Mouse (Mus musculus): ENCODE data around the gene Rragc. TPM values are rescaled to one million over a fixed set of nuclear protein-coding genes. Genes with fewer than 3 reads are reported as not detected.

Rragc gene
- polyA plus RNA-seq, 1 experiment from 2014 or later, result 34.1 TPM

DNA sequence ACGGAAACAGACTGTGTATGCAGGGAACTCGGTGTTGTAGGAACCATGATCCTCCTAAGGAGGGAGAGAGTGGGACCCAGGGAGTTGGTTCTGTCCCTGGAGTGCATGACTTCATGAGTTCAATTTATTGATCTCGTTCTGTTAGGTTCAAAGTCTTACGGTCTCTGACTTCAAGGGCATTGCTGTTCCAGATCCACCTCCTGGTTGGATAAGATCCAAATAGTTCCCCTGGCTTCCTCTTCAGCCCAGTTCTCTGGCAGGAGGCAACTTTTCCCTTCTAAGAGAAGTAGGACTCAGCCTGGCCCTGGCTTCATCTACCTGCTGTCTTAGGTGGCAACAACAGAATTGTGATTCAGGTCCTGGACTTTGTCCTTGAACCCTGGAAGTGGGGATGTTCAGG lies 40.6 kb downstream of the Rragc start:
- 73% methylated on average over 4 of the region's 4 CpGs for WGBS

GRCm38 (mm10) chr4:123960955-123961354 lies 43.7 kb downstream of the Rragc start:
- Histone ChIP-seq H3K36me3 (replicated peaks) (no peaks in the 10 kb centered on the region), H3K27ac (replicated peaks) (no peak overlapping the region), H3K27me3 (replicated peaks; ENCODE audit: low read depth, poor library complexity, severe bottlenecking) (peaks cover 63% of the 10 kb centered on the region), H3K9me3 (no peaks in the 10 kb centered on the region), H3K4me1 (peaks cover 21% of the 10 kb centered on the region), H3K4me3 (no peak overlapping the region)
- WGBS, result 72% methylated on average over 4 of the region's 4 CpGs
- no peak for DNase-seq (ENCODE audit: low spot score)

More for the DNA sequence above, 40.6 kb downstream of the Rragc start:
- Histone ChIP-seq H3K9me3 (no peaks in the 10 kb centered on the region), H3K4me3 (no peak overlapping the region), H3K27ac (replicated peaks) (no peak overlapping the region), H3K27me3 (replicated peaks; ENCODE audit: low read depth, poor library complexity, severe bottlenecking) (peaks cover 63% of the 10 kb centered on the region), H3K4me1 (peaks cover 21% of the 10 kb centered on the region), H3K36me3 (replicated peaks) (no peaks in the 10 kb centered on the region)
- DNase-seq (ENCODE audit: low spot score), result no peak

DNA sequence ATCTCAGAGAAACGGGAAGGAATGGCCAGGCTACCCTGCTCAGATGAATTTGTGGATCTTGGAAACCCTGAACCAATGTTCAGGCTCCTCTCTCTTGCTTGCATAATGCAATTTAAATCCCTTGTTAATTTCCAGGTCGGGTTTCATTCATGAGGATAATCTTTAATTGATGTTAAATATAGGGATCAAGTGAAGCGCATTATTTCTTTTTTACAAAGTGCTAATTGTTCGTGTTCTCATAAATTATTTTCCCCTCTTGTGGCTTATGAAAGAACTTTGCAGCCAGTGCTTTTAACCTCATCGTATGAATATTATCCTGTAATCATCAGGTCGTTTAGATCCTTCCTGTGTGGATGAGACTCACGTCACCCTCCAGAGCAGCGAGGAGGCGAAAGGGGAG lies 45.5 kb downstream of the Rragc start:
- no peak for DNase-seq (ENCODE audit: low spot score)
- Histone ChIP-seq H3K27me3 (replicated peaks; ENCODE audit: low read depth, poor library complexity, severe bottlenecking) (peaks cover 55% of the 10 kb centered on the region), H3K36me3 (replicated peaks) (no peaks in the 10 kb centered on the region), H3K4me1 (peaks cover 10% of the 10 kb centered on the region), H3K27ac (replicated peaks) (no peak overlapping the region), H3K9me3 (no peaks in the 10 kb centered on the region), H3K4me3 (no peak overlapping the region)
- 68% methylated on average over 9 of the region's 9 CpGs for WGBS

DNA sequence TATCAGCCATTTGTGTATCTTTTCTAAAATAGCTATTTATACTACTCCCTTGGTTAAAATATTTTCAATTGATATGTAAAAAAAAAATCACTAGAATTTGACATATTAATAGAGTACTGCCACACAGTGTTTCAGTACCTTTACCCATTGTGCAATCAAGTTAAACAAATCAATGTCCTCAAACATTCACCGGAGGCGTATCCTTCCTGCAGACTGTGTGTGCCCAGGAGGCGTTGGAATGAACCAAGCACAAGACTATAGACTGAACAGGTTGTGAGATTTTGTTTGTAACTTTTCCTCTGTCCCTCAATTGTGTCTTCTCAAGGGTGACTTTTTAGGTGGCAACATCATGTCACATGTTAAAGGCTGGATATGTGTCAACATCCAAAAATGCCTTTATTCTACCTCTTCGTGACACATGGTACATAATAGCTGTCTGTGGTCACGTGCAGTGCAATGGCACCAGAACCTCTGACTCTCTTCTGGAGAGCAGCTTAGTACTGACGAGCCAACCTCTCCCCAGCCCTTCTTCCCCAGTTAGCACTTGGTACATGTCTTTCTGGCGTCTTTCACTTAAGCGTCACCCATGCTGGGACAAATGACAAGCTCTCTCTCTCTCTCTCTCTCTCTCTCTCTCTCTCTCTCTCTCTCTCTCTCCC lies 51.5 kb downstream of the Rragc start:
- no peak for DNase-seq (ENCODE audit: low spot score)
- no peaks in the 10 kb centered on the region for H3K36me3 ChIP-seq (replicated peaks)
- peaks cover 45% of the 10 kb centered on the region for H3K27me3 ChIP-seq (replicated peaks; ENCODE audit: low read depth, poor library complexity, severe bottlenecking)
- no peak overlapping the region for H3K27ac ChIP-seq (replicated peaks)
- peaks cover 16% of the 10 kb centered on the region for H3K4me1 ChIP-seq
- 88% methylated on average over 8 of the region's 8 CpGs for WGBS
- no peaks in the 10 kb centered on the region for H3K9me3 ChIP-seq
- no peak overlapping the region for H3K4me3 ChIP-seq

GRCm38 (mm10) chr4:123969458-123969857 lies 52.2 kb downstream of the Rragc start:
- 81% methylated on average over 7 of the region's 7 CpGs for WGBS
- no peaks in the 10 kb centered on the region for H3K36me3 ChIP-seq (replicated peaks)
- peaks cover 16% of the 10 kb centered on the region for H3K4me1 ChIP-seq
- DNase-seq (ENCODE audit: low spot score), result no peak
- H3K4me3 ChIP-seq, result no peak overlapping the region
- H3K9me3 ChIP-seq, result no peaks in the 10 kb centered on the region
- H3K27ac ChIP-seq (replicated peaks), result no peak overlapping the region
- H3K27me3 ChIP-seq (replicated peaks; ENCODE audit: low read depth, poor library complexity, severe bottlenecking), result peaks cover 50% of the 10 kb centered on the region

DNA sequence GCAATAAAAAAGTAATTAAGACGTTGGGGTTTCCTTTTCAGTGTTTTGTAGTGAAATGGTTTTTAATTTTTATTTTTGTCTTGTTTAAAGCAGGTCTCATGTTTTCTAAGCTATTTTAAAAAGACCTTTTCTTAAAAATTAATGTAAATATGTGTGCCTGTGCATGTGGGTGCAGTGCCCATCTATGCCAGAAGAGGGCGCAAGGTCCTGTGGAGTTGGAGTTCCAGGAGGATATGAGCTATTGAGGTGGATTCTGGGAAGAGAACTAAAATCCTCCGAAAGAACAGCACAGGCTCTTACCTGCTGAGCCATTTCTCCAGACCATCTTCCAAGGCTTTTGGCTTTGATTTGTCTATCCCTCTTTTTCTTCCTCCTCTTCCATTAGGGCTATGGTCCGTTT lies 53.8 kb downstream of the Rragc start:
- peak; percentile 42 for DNase-seq (ENCODE audit: low spot score)
- 85% methylated on average over 4 of the region's 4 CpGs for WGBS

DNA sequence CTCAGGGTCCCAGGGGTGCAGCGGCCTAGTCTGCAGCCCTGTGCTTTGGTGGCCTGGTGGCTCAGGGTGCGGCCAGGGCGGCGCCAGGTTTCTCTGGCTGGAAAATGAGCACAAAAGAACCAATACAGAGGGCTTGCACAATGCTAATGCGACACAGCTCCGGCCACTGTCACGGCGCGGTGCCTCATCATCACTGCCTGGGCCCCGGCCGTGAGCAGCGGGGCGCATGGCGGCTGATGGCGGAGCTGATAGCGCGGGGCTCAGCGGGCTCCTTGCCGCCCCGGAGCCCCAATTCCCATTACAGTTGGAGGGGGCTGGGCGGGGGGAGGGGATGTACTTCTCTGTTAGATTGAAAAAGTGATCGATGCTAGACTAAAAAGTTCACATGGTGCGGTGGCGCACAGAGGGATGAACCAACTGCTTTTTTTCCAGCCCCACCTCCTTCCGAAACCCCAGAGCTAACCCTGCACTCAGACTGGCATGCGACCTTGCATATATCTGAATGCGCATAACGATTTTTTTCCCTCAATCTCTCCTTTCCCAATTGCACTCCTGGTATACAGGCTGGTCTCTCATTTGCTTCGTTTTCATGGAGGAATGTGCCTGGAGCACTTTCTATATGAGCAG lies 55.3 kb downstream of the Rragc start:
- DNase-seq (ENCODE audit: low spot score), result peak; percentile 51
- H3K27ac ChIP-seq (replicated peaks), result peak overlapping the region; percentile 80
- WGBS, result 6% methylated on average over 29 of the region's 29 CpGs
- H3K9me3 ChIP-seq, result no peaks in the 10 kb centered on the region
- peaks cover 16% of the 10 kb centered on the region for H3K4me1 ChIP-seq
- no peaks in the 10 kb centered on the region for H3K36me3 ChIP-seq (replicated peaks)
- peaks cover 38% of the 10 kb centered on the region for H3K27me3 ChIP-seq (replicated peaks; ENCODE audit: low read depth, poor library complexity, severe bottlenecking)
- peak overlapping the region; percentile 57 for H3K4me3 ChIP-seq

More for the DNA sequence above, 53.8 kb downstream of the Rragc start:
- Histone ChIP-seq H3K4me1 (peaks cover 16% of the 10 kb centered on the region), H3K36me3 (replicated peaks) (no peaks in the 10 kb centered on the region), H3K4me3 (no peak overlapping the region), H3K9me3 (no peaks in the 10 kb centered on the region), H3K27me3 (replicated peaks; ENCODE audit: low read depth, poor library complexity, severe bottlenecking) (peaks cover 44% of the 10 kb centered on the region), H3K27ac (replicated peaks) (no peak overlapping the region)

GRCm38 (mm10) chr4:123982105-123982504 lies 64.9 kb downstream of the Rragc start:
- Histone ChIP-seq H3K36me3 (replicated peaks) (no peaks in the 10 kb centered on the region), H3K27me3 (replicated peaks; ENCODE audit: low read depth, poor library complexity, severe bottlenecking) (peaks cover 12% of the 10 kb centered on the region), H3K27ac (replicated peaks) (no peak overlapping the region), H3K4me1 (peaks cover 11% of the 10 kb centered on the region), H3K9me3 (no peaks in the 10 kb centered on the region), H3K4me3 (no peak overlapping the region)
- WGBS, result 56% methylated on average over 5 of the region's 5 CpGs
- DNase-seq (ENCODE audit: low spot score), result no peak

Other genes with a start within 250 kb of the Rragc start
- 46.0 and 47.4 TPM in 2 replicates for gene Macf1, start 233.1 kb upstream of the Rragc start, polyA plus RNA-seq (2016; fragmentation: Nextera tagmentation; extraction: Ambion mirVana)
- 332 and 340 TPM in 2 replicates for gene Ndufs5, start 199.2 kb upstream of the Rragc start, polyA plus RNA-seq (2016; fragmentation: Nextera tagmentation; extraction: Ambion mirVana)
- 55.0 and 57.3 TPM in 2 replicates for gene Akirin1, start 167.1 kb upstream of the Rragc start, polyA plus RNA-seq (2016; fragmentation: Nextera tagmentation; extraction: Ambion mirVana)
- 0.35 and 0.57 TPM in 2 replicates for gene Rhbdl2, start 129.6 kb upstream of the Rragc start, polyA plus RNA-seq (2016; fragmentation: Nextera tagmentation; extraction: Ambion mirVana)
- gene 4933427I04Rik, start 57.8 kb upstream of the Rragc start, polyA plus RNA-seq (2016; fragmentation: Nextera tagmentation; extraction: Ambion mirVana), result not detected in 2 replicates
- gene Mycbp, start 12.6 kb upstream of the Rragc start, polyA plus RNA-seq (2016; fragmentation: Nextera tagmentation; extraction: Ambion mirVana), result 72.3 and 72.6 TPM in 2 replicates
- not detected in 2 replicates for gene 4930535I16Rik, start 576 bp downstream of the Rragc start, polyA plus RNA-seq (2016; fragmentation: Nextera tagmentation; extraction: Ambion mirVana)

Data from embryonic facial prominence, embryonic 10.5 days (tissue).